Mouse (Mus musculus) kidney, adult 18-20 months (tissue): ENCODE data around the gene Cldn16.
"Not testable (repeated sequence)": the region's sequence is repeated elsewhere in the genome, so short reads cannot be mapped to it uniquely, and the experiment has no call there.

Experiments
- DNase-seq: peaks from one replicate; pipeline ENCODE4 v3.0.0; 2021

Gene Cldn16

GRCm38 (mm10) chr16:26462835-26463234 is at the start of gene Cldn16:
TSS of gene Cldn16 (plus strand) at chr16:26463135.
- no peak for DNase-seq

DNA sequence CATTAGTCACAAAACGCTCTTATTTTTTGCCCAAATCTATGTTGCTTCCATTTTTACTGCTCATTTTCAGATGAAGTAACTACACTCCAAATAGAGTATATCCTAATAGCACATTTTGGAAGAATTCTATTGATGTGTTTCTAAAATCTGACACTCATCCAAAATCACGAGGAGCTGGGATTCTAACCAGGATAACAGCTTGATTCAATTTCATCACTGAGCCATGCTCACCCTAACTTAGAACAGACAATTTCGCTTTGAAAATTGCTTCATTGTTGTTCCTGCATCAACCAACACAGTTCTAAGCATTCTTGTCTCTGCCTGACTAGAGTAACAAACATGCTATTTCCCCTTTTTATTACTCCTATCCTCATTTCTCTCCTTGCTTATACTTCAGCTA is 44.3 kb upstream of the Cldn16 start:
- DNase-seq, result no peak

- no peak for DNase-seq
Measured at GRCm38 (mm10) chr16:26422078-26422477, 40.9 kb upstream of the Cldn16 start.

- no peak for DNase-seq
Measured at GRCm38 (mm10) chr16:26430246-26430645, 32.7 kb upstream of the Cldn16 start.

GRCm38 (mm10) chr16:26433486-26433885 is 29.4 kb upstream of the Cldn16 start:
- no peak for DNase-seq

DNA sequence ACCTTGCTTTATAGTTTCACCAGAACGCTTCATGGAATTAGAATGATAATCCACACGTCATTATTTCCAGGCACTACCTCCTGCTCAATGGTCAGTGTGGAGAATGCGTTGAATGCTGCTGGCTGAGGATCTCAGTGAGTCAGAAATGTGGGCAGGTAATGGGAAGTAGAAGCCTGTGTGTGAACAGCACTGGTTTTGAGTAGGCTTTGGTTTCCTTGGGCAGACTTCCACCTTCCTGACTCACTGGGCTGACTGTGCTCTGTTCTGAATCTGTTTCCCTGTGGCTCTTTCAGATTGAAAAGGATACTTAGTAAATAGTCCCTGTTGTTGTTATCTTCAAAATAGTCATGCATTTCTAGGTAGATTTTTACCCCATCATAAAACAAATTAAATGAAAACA is 22.9 kb upstream of the Cldn16 start:
- DNase-seq, result no peak

DNA sequence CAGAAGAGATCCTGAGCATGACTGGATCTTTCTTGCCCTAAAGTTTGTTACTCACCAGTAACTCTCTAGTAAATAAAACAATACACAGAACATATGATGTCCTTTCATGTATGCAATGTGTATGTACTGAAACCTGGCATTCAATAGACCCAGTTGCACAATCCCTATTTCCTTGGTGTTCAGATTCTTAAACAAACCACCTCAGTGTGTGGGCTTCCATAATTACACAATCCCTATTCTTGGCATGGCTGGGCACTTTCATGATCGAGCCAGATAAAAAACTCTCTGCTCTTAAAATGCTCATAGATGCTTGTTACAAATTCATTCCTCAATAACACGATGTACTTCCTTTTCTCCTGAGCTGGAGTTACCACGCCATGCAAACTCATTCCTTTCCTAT is 21.8 kb upstream of the Cldn16 start:
- DNase-seq, result no peak

- no peak for DNase-seq
Measured at GRCm38 (mm10) chr16:26444843-26445242, 18.1 kb upstream of the Cldn16 start.

DNA sequence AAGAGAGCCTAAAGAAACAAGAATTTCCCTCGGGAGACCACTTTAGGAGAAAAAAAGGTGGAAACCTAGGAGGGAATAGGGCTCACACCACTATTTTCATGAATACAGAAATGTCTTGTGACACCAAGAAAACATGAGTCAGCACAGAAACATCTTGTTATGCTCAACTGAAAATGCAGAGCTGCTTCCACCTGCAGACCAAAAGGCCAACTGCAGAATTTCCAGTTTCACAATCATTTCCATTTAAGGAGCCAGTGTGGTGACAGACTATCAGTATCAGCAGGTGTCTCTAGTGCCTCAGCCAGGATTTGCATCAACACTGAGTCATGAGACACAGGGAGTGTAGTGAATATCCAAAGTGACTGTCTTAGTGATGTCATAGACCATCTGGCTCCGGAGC is 15.3 kb upstream of the Cldn16 start:
- DNase-seq, result peak; percentile 26

DNA sequence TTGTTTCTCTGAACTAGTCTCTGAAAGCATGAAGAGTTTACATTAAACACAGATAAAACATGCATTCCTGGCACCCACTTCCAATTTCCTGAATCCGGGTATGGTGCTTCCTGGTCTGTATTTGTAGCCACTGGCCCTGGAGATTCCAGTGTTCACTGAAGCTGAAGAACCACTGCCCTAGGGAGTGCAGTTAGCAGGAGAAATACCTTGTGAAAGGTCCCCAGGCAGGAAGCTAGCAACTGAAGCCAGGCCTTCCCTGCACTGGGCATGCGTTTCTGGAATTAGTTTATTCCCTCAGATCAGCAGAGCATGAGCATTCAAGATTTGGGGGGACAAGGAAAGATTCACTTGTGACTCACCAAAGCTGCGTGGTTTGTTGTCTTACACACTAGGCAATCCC is 8.8 kb upstream of the Cldn16 start:
- DNase-seq, result no peak

DNA sequence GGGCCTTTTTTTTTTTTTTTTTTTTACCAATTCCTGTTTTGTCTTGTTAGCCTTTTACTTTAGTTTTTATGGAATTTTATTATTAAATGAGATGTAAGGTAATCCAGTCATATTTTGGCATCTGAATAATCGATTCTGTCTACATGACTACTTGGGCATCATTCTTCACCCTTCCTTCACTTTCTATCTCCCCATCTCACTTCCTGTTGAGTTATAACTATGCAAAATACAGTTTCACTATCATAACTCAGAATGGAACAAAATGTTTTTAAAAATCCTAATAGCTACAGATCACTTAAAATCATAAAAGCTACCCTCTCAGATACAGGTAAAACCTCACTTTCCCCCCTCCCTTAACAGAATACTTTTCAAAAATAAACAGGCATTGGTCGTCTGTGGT is 6.8 kb upstream of the Cldn16 start:
- no peak for DNase-seq

DNA sequence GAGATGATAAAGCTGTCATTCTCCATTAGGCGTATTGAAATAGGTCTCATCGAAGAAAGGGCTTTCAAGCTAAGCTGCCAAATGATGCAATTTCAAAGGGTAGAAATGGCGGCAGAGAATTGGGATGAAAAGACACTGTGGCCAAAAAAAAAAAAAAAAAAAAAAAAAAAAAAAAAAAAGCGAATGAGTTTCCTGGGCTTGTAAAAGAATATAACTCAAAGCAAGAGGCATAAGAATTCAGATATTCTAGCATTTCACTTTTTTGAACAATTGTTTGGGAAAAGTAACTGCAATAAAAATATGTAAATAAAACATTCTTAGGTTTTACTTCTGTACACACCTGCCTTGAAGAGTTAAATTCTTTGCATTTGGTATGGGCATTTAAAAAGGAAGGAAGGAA is 3.6 kb downstream of the Cldn16 start:
- DNase-seq, result no peak

DNA sequence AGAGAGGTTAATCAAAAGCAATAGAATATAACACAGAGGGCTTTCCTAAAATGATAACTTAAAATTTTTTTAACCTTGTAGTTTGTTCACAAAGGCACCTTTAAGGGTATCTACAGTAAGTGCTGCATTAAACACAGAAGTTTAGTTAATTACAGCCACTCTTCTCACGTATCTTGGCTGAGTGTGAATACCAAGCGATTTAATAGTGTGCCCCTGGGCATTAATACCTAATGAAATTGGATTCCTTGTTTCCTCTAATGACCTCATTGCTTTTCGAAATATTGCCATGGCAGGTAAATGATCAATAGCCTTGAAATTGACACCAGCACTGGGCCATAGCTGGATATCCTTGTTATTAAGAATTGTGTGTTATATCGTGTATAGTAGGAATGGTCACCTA is 8.3 kb downstream of the Cldn16 start:
- DNase-seq, result no peak

GRCm38 (mm10) chr16:26495721-26496120 is 32.8 kb downstream of the Cldn16 start:
- no peak for DNase-seq

DNA sequence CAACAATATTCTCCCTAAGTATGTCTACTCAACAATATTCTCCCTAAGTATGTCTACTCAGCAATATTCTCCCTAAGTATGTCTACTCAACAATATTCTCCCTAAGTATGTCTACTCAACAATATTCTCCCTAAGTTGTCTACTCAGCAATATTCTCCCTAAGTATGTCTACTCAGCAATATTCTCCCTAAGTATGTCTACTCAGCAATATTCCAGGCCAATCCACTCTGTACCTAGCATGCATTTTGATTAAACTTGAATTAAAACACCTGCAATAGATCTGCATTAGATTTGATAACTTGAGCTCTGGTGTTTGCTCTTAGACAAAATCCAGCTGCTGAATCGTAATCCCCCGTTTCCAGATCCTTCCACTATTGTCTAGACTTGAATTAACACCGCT is 36.8 kb downstream of the Cldn16 start:
- not testable (repeated sequence) for DNase-seq

DNA sequence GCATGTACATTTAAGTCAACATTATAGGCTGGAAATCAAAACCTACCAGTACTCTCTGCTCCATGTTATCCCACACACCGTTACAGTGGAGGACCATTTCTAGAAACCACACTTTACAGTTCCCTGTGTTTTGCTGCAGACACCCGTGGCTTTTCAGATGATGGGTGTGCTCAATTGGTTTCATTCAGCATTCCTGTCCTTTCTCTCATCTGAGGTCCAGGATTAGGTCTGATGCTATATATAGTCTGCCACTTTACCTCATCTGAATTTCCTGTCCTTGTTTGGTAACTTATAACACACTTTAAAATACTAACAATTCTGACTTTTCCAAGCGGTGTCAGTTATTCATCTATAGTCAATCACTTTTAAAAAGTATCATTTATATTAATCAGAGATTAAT is 37.8 kb downstream of the Cldn16 start:
- no peak for DNase-seq

DNA sequence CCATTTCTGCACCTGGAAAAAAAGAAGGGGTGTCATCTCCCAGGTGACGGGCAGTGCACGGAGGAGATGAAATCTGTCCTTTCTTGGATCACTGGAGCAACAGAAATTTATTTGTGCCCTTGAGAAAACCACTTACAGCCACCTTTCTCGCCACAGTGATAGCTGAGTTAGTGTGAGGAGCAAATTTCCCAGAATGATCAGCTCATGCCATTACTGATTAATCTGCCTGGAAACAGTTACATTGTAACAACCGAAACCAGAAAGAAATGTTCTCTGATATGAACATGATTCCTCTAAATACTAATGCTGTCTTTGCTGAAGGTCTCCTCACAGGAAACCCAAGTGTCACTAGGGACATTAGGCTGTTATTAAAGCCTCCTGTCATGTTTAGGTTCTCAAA is 42.0 kb downstream of the Cldn16 start:
- peak; percentile 16 for DNase-seq

GRCm38 (mm10) chr16:26519596-26519995 is 56.7 kb downstream of the Cldn16 start:
- peak; percentile 25 for DNase-seq

GRCm38 (mm10) chr16:26525832-26526231 is 62.9 kb downstream of the Cldn16 start:
- DNase-seq, result no peak

DNA sequence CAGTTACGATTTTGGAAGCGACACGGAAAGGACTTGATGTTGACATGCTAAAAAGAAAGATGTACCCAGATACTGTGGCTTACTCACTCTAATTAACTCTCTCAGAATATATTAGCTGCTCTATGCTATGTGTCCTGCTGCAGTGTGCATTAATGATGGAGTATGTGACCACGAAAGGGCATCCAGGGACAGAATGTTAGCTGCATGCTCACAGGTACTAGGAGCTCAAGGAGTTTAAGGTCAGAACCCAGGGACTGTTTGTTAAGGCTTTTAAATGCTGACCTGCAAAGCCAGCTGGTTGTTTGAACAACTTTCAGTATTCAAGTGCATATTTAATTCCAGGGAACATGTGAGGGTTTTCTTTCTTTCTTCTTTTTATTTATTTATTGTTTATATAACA is 63.7 kb downstream of the Cldn16 start, which contains the start of gene Tmem207:
TSS of gene Tmem207 (minus strand) at position 101 of the 400 bp plus-strand sequence.
- no peak for DNase-seq

GRCm38 (mm10) chr16:26527931-26528666 is 65.2 kb downstream of the Cldn16 start:
- peak; percentile 21 for DNase-seq

DNA sequence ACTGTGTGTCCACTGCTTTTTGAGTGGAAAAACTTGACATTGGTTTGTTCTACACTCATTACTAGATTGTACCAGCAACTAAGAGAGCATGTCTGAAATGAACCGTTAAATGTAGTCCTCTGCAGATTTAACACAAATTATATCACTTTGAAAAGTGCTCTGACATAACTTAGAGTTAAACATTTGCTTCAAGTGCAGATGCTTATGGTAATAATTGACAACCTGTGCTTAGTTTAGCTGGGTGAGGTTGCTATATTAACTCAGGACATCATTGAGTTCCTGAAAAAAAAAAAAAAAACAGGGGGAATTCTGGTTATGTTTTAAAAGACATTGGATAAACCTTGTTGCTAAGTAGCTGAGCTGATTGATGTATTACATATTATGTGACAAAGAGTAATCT is 67.5 kb downstream of the Cldn16 start:
- DNase-seq, result no peak

DNA sequence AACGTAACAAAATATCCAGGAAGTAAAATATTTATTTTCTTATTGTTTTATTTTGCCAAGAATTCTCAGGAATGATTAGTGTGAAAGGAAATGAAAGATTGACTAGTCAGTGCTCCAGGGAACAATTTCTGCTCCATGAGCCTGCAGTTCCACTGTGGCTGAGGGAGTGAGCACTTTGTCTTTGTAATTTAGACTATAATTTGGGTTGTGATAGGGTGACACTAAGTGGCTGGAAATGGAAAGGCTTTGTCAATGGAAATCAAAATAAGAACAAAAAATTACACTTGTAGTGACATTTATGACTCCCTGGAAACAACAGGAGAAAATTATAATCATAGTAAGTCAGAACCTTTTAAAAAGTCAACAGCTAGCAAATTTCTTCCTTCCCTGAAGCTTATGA is 69.4 kb downstream of the Cldn16 start:
- DNase-seq, result no peak
